8 mouse cellular contexts compared by ENCODE assay signal in the genomic region with DNA sequence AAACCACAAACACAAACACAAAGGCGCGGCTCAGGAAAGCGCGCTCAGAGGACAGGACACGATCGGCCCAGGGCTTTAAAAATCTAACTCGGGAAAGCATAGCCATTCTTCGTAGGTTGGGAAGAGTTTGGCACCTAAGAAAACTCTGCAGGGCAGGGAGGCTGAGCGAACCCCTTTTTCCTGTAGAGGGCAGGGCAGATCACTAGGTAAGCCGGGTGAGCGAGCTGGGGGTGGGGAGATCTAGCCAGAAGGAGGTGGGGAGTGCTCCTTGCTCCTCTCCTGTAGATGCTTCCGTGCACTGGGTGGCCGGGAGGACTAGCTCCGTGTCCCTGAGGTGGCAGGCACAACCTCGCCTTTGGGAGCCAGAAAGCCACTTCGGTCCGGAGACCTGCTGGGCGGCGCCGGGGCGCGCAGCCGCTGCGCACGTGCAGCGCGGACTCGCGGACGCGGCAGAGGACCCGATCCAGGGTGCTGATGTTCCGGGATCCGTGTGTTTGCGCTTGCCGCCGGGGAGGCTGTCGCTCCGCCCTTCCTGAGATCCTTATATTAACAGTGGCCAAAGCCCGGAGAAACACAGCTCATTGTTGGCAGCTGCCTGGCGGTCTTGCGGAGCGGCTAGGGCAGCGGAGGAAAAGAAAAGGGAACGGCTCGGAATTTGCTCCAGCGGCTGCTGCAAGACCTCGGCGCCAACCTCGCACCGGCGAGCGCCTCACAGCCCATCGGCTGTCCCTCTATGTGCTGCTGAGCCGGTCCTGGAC. TPM values are rescaled to one million over a fixed set of nuclear protein-coding genes. Genes with fewer than 3 reads are reported as not detected.
DNase-seq lines count a peak whose midpoint lies in the region; ATAC-seq and TF ChIP-seq lines count a peak whose summit lies in the region.

A gene (plus strand): TSS at position 566 of the 758 bp plus-strand sequence.

- peak within 1 kb of the TSS; percentile 98 for H3K9ac ChIP-seq in heart, embryonic 12.5 days
- H3K9ac ChIP-seq in kidney, postnatal 0 days (ENCODE audit: low read depth, low read length) = peak within 1 kb of the TSS; percentile 96
- H3K9ac ChIP-seq in liver, embryonic 11.5 days (ENCODE audit: low read depth, low read length) = peak within 1 kb of the TSS; percentile 97
- peak within 1 kb of the TSS; percentile 92 for H3K9ac ChIP-seq in stomach, embryonic 14.5 days (replicated peaks; ENCODE audit: low read depth, low read length)

- H3K36me3 ChIP-seq in C2C12 (ENCODE audit: control insufficient read depth, insufficient read depth) = peaks cover 27% of the 10 kb centered on the region
- H3K36me3 ChIP-seq in erythroblast, embryonic 14.5 days (ENCODE audit: control insufficient read depth) = peaks cover 4% of the 10 kb centered on the region
- H3K36me3 ChIP-seq in heart, embryonic 12.5 days = no peaks in the 10 kb centered on the region; the same call in 1 of the 2 replicates
- H3K36me3 ChIP-seq in kidney, postnatal 0 days (ENCODE audit: insufficient read depth, low read length) = no peaks in the 10 kb centered on the region
- peaks cover 3% of the 10 kb centered on the region; the same call in 1 of the 2 replicates for H3K36me3 ChIP-seq in liver, embryonic 11.5 days (ENCODE audit: control insufficient read depth, insufficient read depth, low read length)
- H3K36me3 ChIP-seq in stomach, embryonic 14.5 days (ENCODE audit: control insufficient read depth, insufficient read depth, low read length) = peaks cover 3% of the 10 kb centered on the region; the same call in 1 of the 2 replicates

- peak within 1 kb of the TSS; percentile 84 for H3K4me2 ChIP-seq in heart, embryonic 12.5 days
- H3K4me2 ChIP-seq in kidney, postnatal 0 days (ENCODE audit: low read length) = peak within 1 kb of the TSS; percentile 77
- peak within 1 kb of the TSS; percentile 94 for H3K4me2 ChIP-seq in liver, embryonic 11.5 days
- peak within 1 kb of the TSS; percentile 86 for H3K4me2 ChIP-seq in stomach, embryonic 14.5 days (replicated peaks; ENCODE audit: low read depth, low read length)

- H3K4me1 ChIP-seq in erythroblast, embryonic 14.5 days (ENCODE audit: control insufficient read depth) = peaks cover 78% of the 10 kb centered on the region
- H3K4me1 ChIP-seq in heart, embryonic 12.5 days (replicated peaks) = peaks cover 40% of the 10 kb centered on the region
- H3K4me1 ChIP-seq in kidney, postnatal 0 days (replicated peaks; ENCODE audit: insufficient read depth, low read length) = peaks cover 3% of the 10 kb centered on the region; the same call in 1 of the 2 replicates
- peaks cover 39% of the 10 kb centered on the region for H3K4me1 ChIP-seq in liver, embryonic 11.5 days (replicated peaks; ENCODE audit: control insufficient read depth, insufficient read depth, low read length)
- peaks cover 19% of the 10 kb centered on the region for H3K4me1 ChIP-seq in stomach, embryonic 14.5 days (ENCODE audit: control insufficient read depth, insufficient read depth, low read length)

- ATAC-seq in heart, embryonic 12.5 days (ENCODE audit: insufficient number of reproducible peaks, low FRiP score) = peak; percentile 85
- ATAC-seq in kidney, postnatal 0 days (replicated peaks; ENCODE audit: low FRiP score, low read depth) = peak; percentile 77
- peak; percentile 78 for ATAC-seq in liver, embryonic 11.5 days (replicated peaks; ENCODE audit: low FRiP score)
- peak; percentile 83 for ATAC-seq in stomach, embryonic 14.5 days (ENCODE audit: insufficient number of reproducible peaks, insufficient read depth, low FRiP score, low read depth)

- under 1% methylated on average over 55 of the region's 55 CpGs for WGBS in heart, embryonic 12.5 days
- under 1% methylated on average over 55 of the region's 55 CpGs for WGBS in kidney, postnatal 0 days
- WGBS in liver, embryonic 11.5 days = under 1% methylated on average over 55 of the region's 55 CpGs
- under 1% methylated on average over 54 of the region's 55 CpGs for WGBS in stomach, embryonic 14.5 days

- peaks cover 32% of the 10 kb centered on the region for H3K79me3 ChIP-seq in C2C12 (ENCODE audit: low read depth)

- H3ac ChIP-seq in C2C12 (ENCODE audit: control insufficient read depth, insufficient read length, low read depth) = peak within 1 kb of the TSS; percentile 74

- peaks cover 37% of the 10 kb centered on the region for H3K79me2 ChIP-seq in C2C12 (ENCODE audit: control insufficient read depth, insufficient read depth)

- peak; percentile 95 for TF ChIP-seq POLR2A in brain, embryonic 14.5 days (IDR thresholded peaks at IDR 0.05; ENCODE audit: borderline replicate concordance, extremely low read depth, insufficient read depth, insufficient read length, poor library complexity, severe bottlenecking)

- H3K27me3 ChIP-seq in C2C12 (ENCODE audit: control insufficient read depth, insufficient read depth, insufficient read length) = no peaks in the 10 kb centered on the region
- peaks cover 20% of the 10 kb centered on the region for H3K27me3 ChIP-seq in erythroblast, embryonic 14.5 days (ENCODE audit: control insufficient read depth)
- H3K27me3 ChIP-seq in heart, embryonic 12.5 days (replicated peaks) = no peaks in the 10 kb centered on the region
- H3K27me3 ChIP-seq in kidney, postnatal 0 days (ENCODE audit: insufficient read depth, low read length) = no peaks in the 10 kb centered on the region
- no peaks in the 10 kb centered on the region for H3K27me3 ChIP-seq in liver, embryonic 11.5 days (replicated peaks; ENCODE audit: control insufficient read depth, insufficient read depth, low read length)
- no peaks in the 10 kb centered on the region for H3K27me3 ChIP-seq in stomach, embryonic 14.5 days (ENCODE audit: control insufficient read depth, insufficient read depth, low read length)

- TF ChIP-seq CTCF in C2C12 (IDR thresholded peaks at IDR 0.05; ENCODE audit: control insufficient read depth, insufficient read depth, insufficient read length) = peak; percentile 2
- peak; percentile 53; the same call in 1 of the 2 replicates for TF ChIP-seq CTCF in brain, embryonic 14.5 days (IDR thresholded peaks at IDR 0.05; ENCODE audit: borderline replicate concordance, extremely low read depth, insufficient read depth, insufficient read length)
- peak; percentile 56 for TF ChIP-seq CTCF in kidney, postnatal 0 days (IDR thresholded peaks at IDR 0.05; ENCODE audit: low read depth)

- H3K9me3 ChIP-seq in erythroblast, embryonic 14.5 days (ENCODE audit: control insufficient read depth, low read length) = no peaks in the 10 kb centered on the region
- no peaks in the 10 kb centered on the region for H3K9me3 ChIP-seq in heart, embryonic 12.5 days (replicated peaks)
- H3K9me3 ChIP-seq in kidney, postnatal 0 days (replicated peaks; ENCODE audit: low read length) = no peaks in the 10 kb centered on the region
- no peaks in the 10 kb centered on the region for H3K9me3 ChIP-seq in liver, embryonic 11.5 days (ENCODE audit: control insufficient read depth, low read length)
- H3K9me3 ChIP-seq in stomach, embryonic 14.5 days (ENCODE audit: control insufficient read depth, low read depth, low read length) = no peaks in the 10 kb centered on the region

- peak; percentile 98 for DNase-seq in brain, embryonic 14.5 days (ENCODE audit: low read depth)
- DNase-seq in kidney, postnatal 0 days (ENCODE audit: low spot score) = peak; percentile 97
- peak; percentile 98 for DNase-seq in liver, embryonic 11.5 days (ENCODE audit: low spot score)
- peak; percentile 98 for DNase-seq in naive thymus-derived CD4-positive, alpha-beta T cell, adult 2 months (ENCODE audit: low read depth)

- H3K4me3 ChIP-seq in C2C12 (ENCODE audit: insufficient read depth, poor library complexity, severe bottlenecking) = peak within 1 kb of the TSS; percentile 92
- peak within 1 kb of the TSS; percentile 84 for H3K4me3 ChIP-seq in erythroblast, embryonic 14.5 days (replicated peaks)
- H3K4me3 ChIP-seq in heart, embryonic 12.5 days = peak within 1 kb of the TSS; percentile 88
- peak within 1 kb of the TSS; percentile 99 for H3K4me3 ChIP-seq in kidney, postnatal 0 days (replicated peaks; ENCODE audit: low read depth, low read length)
- H3K4me3 ChIP-seq in liver, embryonic 11.5 days (ENCODE audit: low read depth, low read length) = peak within 1 kb of the TSS; percentile 97
- peak within 1 kb of the TSS; percentile 94 for H3K4me3 ChIP-seq in stomach, embryonic 14.5 days (ENCODE audit: low read depth, low read length)

- peak within 1 kb of the TSS; percentile 100 for H3K27ac ChIP-seq in heart, embryonic 12.5 days (ENCODE audit: poor library complexity, severe bottlenecking)
- H3K27ac ChIP-seq in kidney, postnatal 0 days = peak within 1 kb of the TSS; percentile 100
- H3K27ac ChIP-seq in liver, embryonic 11.5 days (ENCODE audit: low read depth, low read length) = peak within 1 kb of the TSS; percentile 98
- peak within 1 kb of the TSS; percentile 99 for H3K27ac ChIP-seq in stomach, embryonic 14.5 days (ENCODE audit: low read length)

TF ChIP-seq in C2C12, 6 proteins besides CTCF, POLR2A, EP300 and RAD21:
- TF ChIP-seq MYOG (IDR thresholded peaks at IDR 0.05; ENCODE audit: control insufficient read depth, extremely low read depth, insufficient read length) (no peak), MYOD1 (IDR thresholded peaks at IDR 0.05; ENCODE audit: control insufficient read depth, insufficient read length, low read depth) (no peak), MAX (IDR thresholded peaks at IDR 0.05) (peak; percentile 93), USF1 (IDR thresholded peaks at IDR 0.05; ENCODE audit: low read depth) (peak; percentile 20), FOSL1 (IDR thresholded peaks at IDR 0.05; ENCODE audit: insufficient read depth, low read length, poor library complexity, severe bottlenecking) (no peak)

RNA-seq across cellular contexts. Expression of the gene that starts here (rescaled TPM):
- polyA plus RNA-seq in C2C12 (2012; fragmentation: generic; extraction: Trizol) = 136 TPM
- 105 and 113 TPM in 2 replicates for polyA plus RNA-seq in brain, embryonic 14.5 days (2012; rRNA removed)
- 2.9 and 3.6 TPM in 2 replicates for polyA plus RNA-seq in erythroblast, embryonic 14.5 days (2012)
- 48.5 and 49.6 TPM in 2 replicates for polyA plus RNA-seq in heart, embryonic 12.5 days (2016; fragmentation: Nextera tagmentation; extraction: Ambion mirVana)
- polyA plus RNA-seq in kidney, postnatal 0 days (2015; fragmentation: Nextera tagmentation; extraction: Ambion mirVana) = 86.1 and 94.8 TPM in 2 replicates
- 50.7 and 50.8 TPM in 2 replicates for polyA plus RNA-seq in liver, embryonic 11.5 days (2014; fragmentation: Nextera tagmentation; extraction: Ambion mirVana)
- polyA plus RNA-seq in stomach, embryonic 14.5 days (2014; fragmentation: Nextera tagmentation; extraction: Ambion mirVana) = 32.9 and 38.3 TPM in 2 replicates

Comparison
In these comparisons a context has a peak if more than half of its experiments do, and no peak if none do; other contexts are left out.
1. Peak in every context shown above with its lines: DNase-seq, ATAC-seq, H3K4me3 ChIP-seq and H3K27ac ChIP-seq.
2. CTCF ChIP-seq: peak in every context shown above with its lines; median percentile 56 in kidney, postnatal 0 days; 53 in brain, embryonic 14.5 days; 2 in C2C12.